Mouse (Mus musculus) neutrophil, adult 83 days (primary cell): Measurements from ENCODE around the gene Kera. TPM values are rescaled to one million over a fixed set of nuclear protein-coding genes. Genes with fewer than 3 reads are reported as not detected.

Experiments
- total RNA-seq, 2 experiments: library from RNA; stranded (reverse); gene quantifications; one replicate each; pipeline ENCODE4 v1.2.4; 2023

Gene Kera
- total RNA-seq: not detected

DNA sequence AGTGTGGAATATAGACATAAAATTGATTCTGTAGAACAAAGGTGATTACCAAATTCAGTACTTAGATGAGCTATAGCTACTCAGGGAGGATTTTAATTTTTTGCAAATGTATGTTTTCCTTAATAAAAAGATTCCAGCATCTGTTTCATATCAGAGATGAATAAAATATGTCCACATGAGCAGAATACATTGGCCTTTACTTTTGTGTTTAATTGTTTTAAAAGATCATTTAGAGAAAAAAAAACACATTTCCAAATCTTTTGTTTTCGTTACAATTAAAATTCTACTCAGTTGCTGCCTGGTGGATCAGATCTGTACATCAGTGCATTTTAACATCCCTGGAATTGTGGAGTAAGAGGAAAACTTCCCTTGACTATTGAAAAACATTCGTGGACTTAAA, at the start of gene Kera:
TSS of gene Kera (plus strand) at position 301 of the 400 bp plus-strand sequence.

GRCm38 (mm10) chr10:97564957-97565856, 41.5 kb upstream of the Kera start, which contains the start of gene Lum:
Gene Lum, plus strand, starts transcription at chr10:97565128.

DNA sequence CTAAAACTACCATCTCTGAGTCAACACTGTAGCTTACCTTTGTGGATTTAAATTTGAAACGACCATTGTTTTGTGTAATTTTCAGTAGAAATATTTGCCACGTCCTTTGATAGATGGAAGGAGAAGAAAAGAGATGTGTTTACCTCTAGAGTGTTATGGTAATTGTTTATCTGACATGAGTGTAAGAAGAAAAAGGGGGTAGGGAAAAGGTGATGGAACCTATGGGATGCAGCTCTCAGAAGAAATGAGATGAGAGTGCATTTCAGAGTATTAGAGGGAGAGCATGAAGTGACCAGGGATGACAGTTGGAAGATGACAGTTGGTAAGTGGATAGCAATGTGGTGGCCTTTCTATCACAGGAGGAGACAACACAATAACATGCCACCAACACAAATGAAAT, 37.1 kb downstream of the Kera start, which contains the start of gene Epyc:
TSS of gene Epyc (plus strand) at position 301 of the 400 bp plus-strand sequence.

Other genes with a start within 250 kb of the Kera start
- 1 to 10 TPM; 5.1 to 7.6 TPM for gene Dcn, start 127.3 kb upstream of the Kera start, total RNA-seq
- 1 to 10 TPM; 1.3 to 1.6 TPM for gene Lum, start 41.8 kb upstream of the Kera start, total RNA-seq
- not detected for gene Epyc, start 37.2 kb downstream of the Kera start, total RNA-seq
- gene Ccer1, start 86.2 kb downstream of the Kera start, total RNA-seq: not detected
- not detected for gene C030005K15Rik, start 119.9 kb downstream of the Kera start, total RNA-seq